Mouse (Mus musculus) T-helper 2 cell (primary cell): ENCODE results near the gene Vmn1r22.

Experiments used
- in situ Hi-C: fragments of 300-600 bp; cut with MboI, MseI; formaldehyde crosslinking; loops from one replicate; pipeline ENCODE4 v1.15.1; 2025; ENCODE audit warnings: high pct_unique_total_duplicates

Vmn1r22 gene

DNA sequence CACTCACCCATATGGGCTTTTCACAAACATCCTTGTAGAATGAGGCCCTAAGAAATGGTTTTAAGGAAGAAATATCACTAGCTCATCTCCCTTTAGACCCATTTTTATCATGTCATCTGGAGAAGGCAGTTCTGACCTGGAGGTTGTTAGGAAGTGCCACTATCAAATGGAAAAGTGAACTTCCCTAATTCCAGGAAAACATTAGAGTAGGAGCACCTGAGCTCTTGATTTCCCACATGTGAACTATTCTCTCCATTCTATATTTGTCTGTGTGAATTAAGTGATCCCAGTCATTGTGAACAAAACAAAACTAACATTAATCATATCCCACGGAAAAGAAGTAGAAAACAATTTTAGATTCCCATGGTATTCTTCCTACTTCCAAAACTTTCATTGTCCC, at the start of gene Vmn1r22:
TSS of gene Vmn1r22 (minus strand) at position 101 of the 400 bp plus-strand sequence.
- in situ Hi-C loops: no loop called here

DNA sequence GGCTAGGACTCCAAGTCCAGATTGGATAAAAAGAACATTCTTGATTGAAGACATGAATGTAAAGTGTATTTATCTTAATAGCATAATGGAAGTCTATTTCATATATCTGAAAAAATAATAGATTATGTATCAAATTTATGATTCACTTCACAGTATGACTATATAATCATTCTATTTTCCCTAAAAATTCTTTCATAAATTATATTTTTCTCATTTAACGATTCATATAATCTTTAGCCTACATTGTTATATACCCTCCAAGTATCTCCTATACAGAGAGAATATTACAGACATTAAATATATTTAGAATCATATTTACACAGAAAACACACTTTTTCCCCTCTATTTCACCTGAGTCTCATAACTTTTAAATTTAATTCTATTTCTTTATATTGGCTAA, 18.9 kb upstream of the Vmn1r22 start, which contains the start of gene Vmn1r23:
TSS of gene Vmn1r23 (minus strand) at position 101 of the 400 bp plus-strand sequence.
- in situ Hi-C loops: no loop called here

DNA sequence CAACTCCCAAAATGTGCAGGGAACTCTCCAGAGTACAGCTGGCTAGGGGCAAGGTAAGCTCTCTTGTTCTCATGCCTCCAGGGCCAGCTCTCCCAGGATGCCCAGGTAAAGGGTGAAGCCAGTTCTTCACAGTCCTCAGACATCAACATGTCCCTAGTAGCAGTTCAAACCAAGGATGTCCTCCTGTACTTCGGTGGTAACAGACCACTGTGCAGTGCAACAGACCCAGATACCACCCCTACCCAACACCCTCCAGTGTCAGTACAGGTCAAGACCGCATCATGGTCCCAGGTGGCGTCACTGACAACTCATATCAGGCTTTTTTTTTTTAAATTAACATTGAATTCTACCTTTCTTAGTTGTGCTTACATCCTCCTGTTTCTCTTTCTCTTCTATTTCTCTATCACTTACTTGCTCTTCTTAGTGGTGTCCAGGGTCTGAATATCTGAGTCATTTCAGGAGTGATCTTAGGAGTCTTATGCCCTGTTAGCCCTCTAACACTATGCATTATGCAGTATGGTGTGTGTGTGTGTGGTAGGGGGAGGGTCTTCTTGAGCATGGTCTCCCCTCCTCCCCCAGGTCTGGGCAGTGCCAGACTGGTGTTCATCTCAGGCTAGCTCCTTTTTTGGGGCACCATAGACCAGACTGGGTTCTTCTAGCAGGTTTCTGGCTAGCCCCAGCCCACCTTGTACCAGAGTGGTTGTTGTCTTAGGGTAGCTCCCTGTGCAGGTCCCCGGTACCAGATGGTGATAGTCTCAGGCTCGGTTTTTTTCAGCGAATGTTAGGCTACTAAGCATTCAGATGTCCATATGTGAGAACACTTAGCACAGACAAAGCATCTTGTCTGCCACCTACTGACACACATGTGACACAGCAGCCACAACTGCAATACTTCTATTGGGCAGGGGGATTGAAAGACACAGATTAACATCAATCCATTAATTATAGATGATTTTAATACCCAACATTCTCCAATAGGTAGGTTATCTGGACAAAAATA, 48.5 kb downstream of the Vmn1r22 start:
- in situ Hi-C loops: loop anchor here (25.0 kb wide), 1 partner anchor 1047 kb away; no protein-coding TSS in a partner anchor

DNA sequence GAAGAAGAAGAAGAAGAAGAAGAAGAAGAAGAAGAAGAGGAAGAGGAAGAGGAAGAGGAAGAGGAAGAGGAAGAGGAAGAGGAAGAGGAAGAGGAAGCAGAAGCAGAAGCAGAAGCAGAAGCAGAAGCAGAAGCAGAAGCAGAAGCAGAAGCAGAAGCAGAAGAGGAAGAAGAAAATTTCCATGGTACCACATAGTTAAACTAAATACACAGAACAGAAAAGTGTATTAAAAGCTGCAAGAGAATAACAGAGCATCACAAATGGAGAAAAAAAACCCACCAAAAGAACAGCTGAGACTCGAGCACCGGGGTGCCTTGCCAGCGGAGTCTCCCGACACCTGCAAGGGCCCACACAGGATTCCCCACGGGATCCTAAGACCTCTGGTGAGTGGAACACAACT, 56.7 kb downstream of the Vmn1r22 start:
- in situ Hi-C loops: loop anchor here (25.0 kb wide), 1 partner anchor 1039 kb away; no protein-coding TSS in a partner anchor

DNA sequence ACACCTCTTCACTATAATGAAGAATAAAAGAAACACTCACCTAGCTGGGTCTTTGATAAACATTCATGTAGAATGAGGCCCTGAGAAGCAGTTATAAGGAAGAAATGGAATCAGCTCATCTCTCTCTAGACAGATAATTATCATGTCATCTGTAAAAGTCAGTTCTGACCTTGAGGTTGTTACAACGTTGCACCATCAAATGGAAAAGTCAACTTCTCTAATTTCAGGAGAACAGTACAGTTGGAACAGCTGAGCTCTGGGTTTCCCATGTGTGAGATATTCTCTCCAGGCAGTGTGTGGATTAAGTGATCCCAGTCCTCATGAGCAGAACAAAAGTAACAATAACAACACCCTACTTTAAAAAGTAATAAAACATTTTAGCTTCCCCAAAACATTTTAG, 57.5 kb downstream of the Vmn1r22 start, which contains the start of gene Vmn1r21:
TSS of gene Vmn1r21 (minus strand) at position 58 of the 400 bp plus-strand sequence.
- in situ Hi-C loops: loop anchor here (25.0 kb wide), 1 partner anchor 1038 kb away; no protein-coding TSS in a partner anchor
